ENCODE assay signal across 18 mouse cellular contexts in genomic region chr6:54569776-54570175, GRCm38 (mm10). TPM values are rescaled to one million over a fixed set of nuclear protein-coding genes. Genes with fewer than 3 reads are reported as not detected.
A peak's percentile ranks its signal among the peaks of the same experiment; 100 is the strongest.
DNase-seq lines count a peak whose midpoint lies in the region; ATAC-seq and TF ChIP-seq lines count a peak whose summit lies in the region.
"Had no signal": no experiment of that assay in that cellular context is flagged by ENCODE, and none has a peak within 500 bp of the region (broad histone marks: within the 10 kb centered on the region; RNA-seq: fewer than 3 reads in every experiment).

No protein-coding gene starts in this region.

- H3K36me3 ChIP-seq in forebrain, embryonic 15.5 days: no peaks in the 10 kb centered on the region
- H3K36me3 ChIP-seq in hindbrain, embryonic 15.5 days: no peaks in the 10 kb centered on the region
- H3K36me3 ChIP-seq in neural tube, embryonic 14.5 days (ENCODE audit: control insufficient read depth, insufficient read depth, low read length): no peaks in the 10 kb centered on the region
- H3K36me3 ChIP-seq: heart, embryonic 15.5 days; limb, embryonic 13.5 days; liver, embryonic 15.5 days had no signal

- no peaks in the 10 kb centered on the region for H3K27me3 ChIP-seq in forebrain, embryonic 15.5 days
- no peaks in the 10 kb centered on the region for H3K27me3 ChIP-seq in hindbrain, embryonic 15.5 days
- H3K27me3 ChIP-seq in neural tube, embryonic 14.5 days (ENCODE audit: control insufficient read depth, insufficient read depth, low read length): no peaks in the 10 kb centered on the region

- H3K4me3 ChIP-seq in forebrain, embryonic 15.5 days: no peak overlapping the region
- H3K4me3 ChIP-seq in hindbrain, embryonic 15.5 days: no peak overlapping the region
- no peak overlapping the region for H3K4me3 ChIP-seq in neural tube, embryonic 14.5 days (ENCODE audit: low read depth, low read length)
- H3K4me3 ChIP-seq in left cerebral cortex, adult 2 months: no peak overlapping the region
- H3K4me3 ChIP-seq: heart, embryonic 15.5 days; layer of hippocampus, adult 2 months; limb, embryonic 13.5 days; liver, embryonic 15.5 days; megakaryocyte, embryonic 14.5 days had no signal

- intact Hi-C loops in left cerebral cortex, adult 2 months (cut with DNase I): loop anchor here (5.0 kb wide), 1 partner anchor 177 kb away; no protein-coding TSS in a partner anchor

- no peak overlapping the region; the same call in 1 of the 2 replicates for H3K4me2 ChIP-seq in forebrain, embryonic 15.5 days (replicated peaks)
- peak overlapping the region; percentile 31; the same call in 1 of the 2 replicates for H3K4me2 ChIP-seq in hindbrain, embryonic 15.5 days
- H3K4me2 ChIP-seq in neural tube, embryonic 14.5 days (ENCODE audit: low read depth, low read length): 0 out of 2 replicates have a peak overlapping the region, but pooled peaks have one; percentile 14
- H3K4me2 ChIP-seq: heart, embryonic 15.5 days; limb, embryonic 13.5 days; liver, embryonic 15.5 days had no signal

- peaks cover 53% of the 10 kb centered on the region for H3K4me1 ChIP-seq in forebrain, embryonic 15.5 days
- H3K4me1 ChIP-seq in hindbrain, embryonic 15.5 days (replicated peaks): peaks cover 37% of the 10 kb centered on the region
- peaks cover 9% of the 10 kb centered on the region for H3K4me1 ChIP-seq in neural tube, embryonic 14.5 days (ENCODE audit: control insufficient read depth, insufficient read depth, low read length)
- H3K4me1 ChIP-seq: liver, embryonic 15.5 days had no signal

- ATAC-seq in forebrain, embryonic 15.5 days (replicated peaks): no peak
- ATAC-seq in hindbrain, embryonic 15.5 days (ENCODE audit: low FRiP score, low read depth): no peak
- no peak for ATAC-seq in neural tube, embryonic 14.5 days (ENCODE audit: low read depth)
- ATAC-seq: inflammation-experienced regulatory T-cells, adult 6 months had no signal

- peak overlapping the region; percentile 62 for H3K27ac ChIP-seq in forebrain, embryonic 15.5 days (replicated peaks)
- peak overlapping the region; percentile 66 for H3K27ac ChIP-seq in hindbrain, embryonic 15.5 days (replicated peaks)
- 0 out of 2 replicates have a peak overlapping the region, but pooled peaks have one; percentile 23 for H3K27ac ChIP-seq in neural tube, embryonic 14.5 days (ENCODE audit: low read depth, low read length)
- no peak overlapping the region; the same call in 1 of the 2 replicates for H3K27ac ChIP-seq in left cerebral cortex, adult 2 months
- H3K27ac ChIP-seq: heart, embryonic 15.5 days; kidney, postnatal 0 days; layer of hippocampus, adult 2 months; limb, embryonic 13.5 days; liver, embryonic 15.5 days had no signal

- no peaks in the 10 kb centered on the region for H3K9me3 ChIP-seq in forebrain, embryonic 15.5 days
- no peaks in the 10 kb centered on the region for H3K9me3 ChIP-seq in hindbrain, embryonic 15.5 days
- no peaks in the 10 kb centered on the region for H3K9me3 ChIP-seq in neural tube, embryonic 14.5 days (ENCODE audit: control insufficient read depth, low read length)
- H3K9me3 ChIP-seq: heart, embryonic 15.5 days; limb, embryonic 13.5 days; liver, embryonic 15.5 days had no signal

- H3K9ac ChIP-seq in forebrain, embryonic 15.5 days (replicated peaks): no peak overlapping the region; the same call in 1 of the 2 replicates
- H3K9ac ChIP-seq in hindbrain, embryonic 15.5 days: no peak overlapping the region
- no peak overlapping the region for H3K9ac ChIP-seq in neural tube, embryonic 14.5 days (replicated peaks; ENCODE audit: low read depth, low read length)
- H3K9ac ChIP-seq: heart, embryonic 15.5 days; limb, embryonic 13.5 days; liver, embryonic 15.5 days had no signal

- peak; percentile 56 for DNase-seq in retina, postnatal 1 day
- DNase-seq in retina, embryonic 14.5 days (ENCODE audit: low spot score): no peak
- no peak for DNase-seq in adrenal gland, postnatal 4 days (ENCODE audit: low spot score in 2 of 2)
- DNase-seq in left cerebral cortex, adult 2 months (ENCODE audit: extremely low spot score in 1 of 2, low spot score in 2 of 2): no peak
- DNase-seq: adrenal gland, adult 2 months; cerebellum, postnatal 14 days; lung, postnatal 10 days had no signal

- TF ChIP-seq CTCF in left cerebral cortex, adult 2 months (IDR thresholded peaks at IDR 0.05): no peak

- WGBS in forebrain, embryonic 15.5 days: 12% methylated on average over 7 of the region's 7 CpGs
- 14% methylated on average over 7 of the region's 7 CpGs for WGBS in hindbrain, embryonic 15.5 days
- WGBS in neural tube, embryonic 14.5 days: 12% methylated on average over 7 of the region's 7 CpGs

RNA-seq across cellular contexts. Expression of gene Scrn1, which starts 3.5 kb away (rescaled TPM):
- polyA plus RNA-seq in forebrain, embryonic 15.5 days (2015; fragmentation: Nextera tagmentation; extraction: Ambion mirVana): 135 TPM in 2 replicates
- polyA plus RNA-seq in hindbrain, embryonic 15.5 days (2015; fragmentation: Nextera tagmentation; extraction: Ambion mirVana): 100 and 106 TPM in 2 replicates
- 109 and 110 TPM in 2 replicates for polyA plus RNA-seq in neural tube, embryonic 14.5 days (2014; fragmentation: Nextera tagmentation; extraction: Ambion mirVana)
- 10 to 100 TPM; 29.9 to 33.5 TPM for total RNA-seq in adrenal gland, postnatal 4 days (2021)
- 100 to 1,000 TPM; 135 to 136 TPM for total RNA-seq in left cerebral cortex, adult 2 months (2021)
- total RNA-seq: granulocyte monocyte progenitor cell, adult 5-6 weeks had no signal

RNA-seq across cellular contexts. Expression of gene Plekha8, which starts 25.1 kb away (rescaled TPM):
- 9.6 and 10.2 TPM in 2 replicates for polyA plus RNA-seq in forebrain, embryonic 15.5 days (2015; fragmentation: Nextera tagmentation; extraction: Ambion mirVana)
- polyA plus RNA-seq in hindbrain, embryonic 15.5 days (2015; fragmentation: Nextera tagmentation; extraction: Ambion mirVana): 7.9 TPM in 2 replicates
- polyA plus RNA-seq in neural tube, embryonic 14.5 days (2014; fragmentation: Nextera tagmentation; extraction: Ambion mirVana): 12.2 and 13.3 TPM in 2 replicates
- 10 to 100 TPM; 18.3 to 18.7 TPM for total RNA-seq in adrenal gland, postnatal 4 days (2021)
- total RNA-seq in left cerebral cortex, adult 2 months (2021): 10 to 100 TPM; 11.0 to 11.6 TPM

RNA-seq across cellular contexts. Expression of gene Fkbp14, which starts 27.3 kb away (rescaled TPM):
- 6.6 and 7.4 TPM in 2 replicates for polyA plus RNA-seq in forebrain, embryonic 15.5 days (2015; fragmentation: Nextera tagmentation; extraction: Ambion mirVana)
- 9.2 and 9.8 TPM in 2 replicates for polyA plus RNA-seq in hindbrain, embryonic 15.5 days (2015; fragmentation: Nextera tagmentation; extraction: Ambion mirVana)
- polyA plus RNA-seq in neural tube, embryonic 14.5 days (2014; fragmentation: Nextera tagmentation; extraction: Ambion mirVana): 9.1 and 14.6 TPM in 2 replicates
- 10 to 100 TPM; 30.5 to 30.7 TPM for total RNA-seq in adrenal gland, postnatal 4 days (2021)
- total RNA-seq in left cerebral cortex, adult 2 months (2021): 1 to 10 TPM; 9.0 to 9.2 TPM
- total RNA-seq: granulocyte monocyte progenitor cell, adult 5-6 weeks had no signal
- polyA plus RNA-seq: inflammation-experienced regulatory T-cells, adult 6 months had no signal
